In genomic region chr5:19264627-19265026, GRCm38 (mm10) we compare ENCODE assay signal across 10 mouse cellular contexts. TPM values are rescaled to one million over a fixed set of nuclear protein-coding genes. Genes with fewer than 3 reads are reported as not detected.
A peak's percentile ranks its signal among the peaks of the same experiment; 100 is the strongest.
DNase-seq lines count a peak whose midpoint lies in the region; ATAC-seq and TF ChIP-seq lines count a peak whose summit lies in the region.
"Had no signal": no experiment of that assay in that cellular context is flagged by ENCODE, and none has a peak within 500 bp of the region (broad histone marks: within the 10 kb centered on the region; RNA-seq: fewer than 3 reads in every experiment).

No protein-coding gene starts in this region.

- no peaks in the 10 kb centered on the region for H3K27me3 ChIP-seq in MEL (ENCODE audit: control insufficient read depth in 1 of 2, insufficient read depth in 2 of 2, low read length in 2 of 2)
- H3K27me3 ChIP-seq: forebrain, embryonic 13.5 days; limb, embryonic 15.5 days had no signal

- ATAC-seq in CD4-positive, CD25-positive, alpha-beta regulatory T cell, adult 4 months: no peak
- ATAC-seq: forebrain, embryonic 13.5 days had no signal

- no peak for TF ChIP-seq POLR2A in MEL (IDR thresholded peaks at IDR 0.05; ENCODE audit: control insufficient read depth in 1 of 2, insufficient read depth in 1 of 2, low read depth in 1 of 2, low read length in 2 of 2, poor library complexity in 1 of 2)

- H3K4me1 ChIP-seq in MEL (ENCODE audit: control insufficient read depth in 1 of 2, insufficient read depth in 2 of 2, low read length in 2 of 2): no peaks in the 10 kb centered on the region
- H3K4me1 ChIP-seq: forebrain, embryonic 13.5 days; limb, embryonic 15.5 days had no signal

- peak; percentile 25 to 27 (median 26); a peak in 3 of 6 replicates for TF ChIP-seq CTCF in MEL (IDR thresholded peaks at IDR 0.05 in 2 of 3, conservative IDR thresholded peaks at IDR 0.05 in 1 of 3; ENCODE audit: control insufficient read depth in 1 of 3, insufficient read depth in 1 of 3, low read depth in 2 of 3, low read length in 3 of 3, poor library complexity in 1 of 3, severe bottlenecking in 1 of 3)

- no peaks in the 10 kb centered on the region for H3K36me3 ChIP-seq in MEL (ENCODE audit: control insufficient read depth in 1 of 2, insufficient read depth in 2 of 2, low read length in 2 of 2)
- H3K36me3 ChIP-seq: limb, embryonic 15.5 days had no signal

- H3K27ac ChIP-seq in MEL (ENCODE audit: control insufficient read depth, low read depth, low read length): no peak overlapping the region
- H3K27ac ChIP-seq: forebrain, embryonic 13.5 days; limb, embryonic 15.5 days had no signal

- H3K9ac ChIP-seq in MEL (ENCODE audit: control insufficient read depth, low read depth, low read length, poor library complexity, severe bottlenecking): no peak overlapping the region
- H3K9ac ChIP-seq: forebrain, embryonic 13.5 days; limb, embryonic 15.5 days had no signal

- intact Hi-C loops in left cerebral cortex, postnatal 4 days (cut with DNase I): no loop called here
- intact Hi-C loops in left cerebral cortex, postnatal 25 days (cut with DNase I): no loop called here

- no peaks in the 10 kb centered on the region for H3K9me3 ChIP-seq in MEL (replicated peaks; ENCODE audit: insufficient read depth, low read length)
- H3K9me3 ChIP-seq: forebrain, embryonic 13.5 days; limb, embryonic 15.5 days had no signal

- TF ChIP-seq RAD21 in MEL (IDR thresholded peaks at IDR 0.05; ENCODE audit: low read depth, low read length): no peak; the same call in 1 of the 2 replicates

- no peak for TF ChIP-seq EP300 in MEL (IDR thresholded peaks at IDR 0.05; ENCODE audit: low read depth in 1 of 2, low read length in 2 of 2)

- H3K79me2 ChIP-seq in MEL (ENCODE audit: control insufficient read depth, insufficient read depth, low read length, poor library complexity): no peaks in the 10 kb centered on the region

- DNase-seq in cerebellum, postnatal 14 days: peak; percentile 24 to 35
- no peak for DNase-seq in cerebellum, adult 11 months
- peak; percentile 7 for DNase-seq in left cerebral cortex, postnatal 4 days
- DNase-seq in left cerebral cortex, postnatal 25 days (ENCODE audit: low spot score in 2 of 2): no peak
- DNase-seq in MEL (ENCODE audit: low read depth, low spot score): peak; percentile 9
- peak; percentile 1 for DNase-seq in kidney, postnatal 14 days
- no peak for DNase-seq in c-Kit-positive CD71-positive TER-119-positive erythroid progenitor cells, embryonic 14.5 days (ENCODE audit: low spot score)

- no peak overlapping the region for H3K4me3 ChIP-seq in MEL (ENCODE audit: control insufficient read depth in 1 of 2, insufficient read depth in 1 of 2, low read depth in 2 of 2, low read length in 2 of 2)
- H3K4me3 ChIP-seq: forebrain, embryonic 13.5 days; limb, embryonic 15.5 days had no signal

TF ChIP-seq in MEL, 35 proteins besides CTCF, POLR2A, EP300 and RAD21:
- TF ChIP-seq POLR2AphosphoS5 (IDR thresholded peaks at IDR 0.05; ENCODE audit: borderline replicate concordance, low read depth, low read length) (no peak), SMC3 (IDR thresholded peaks at IDR 0.05; ENCODE audit: low read depth, low read length) (peak; percentile 44)

RNA-seq across cellular contexts. Expression of gene Magi2, which starts 37.8 kb away (rescaled TPM):
- total RNA-seq in left cerebral cortex, postnatal 4 days (2021): 100 to 1,000 TPM; 102 to 118 TPM
- total RNA-seq in left cerebral cortex, postnatal 25 days (2021): 100 to 1,000 TPM; 118 to 120 TPM
- 0.39 and 0.46 TPM in 2 replicates for total RNA-seq in MEL (2012; rRNA removed)
- polyA plus RNA-seq in MEL (2012; ENCODE audit: insufficient read depth in 1 of 2, insufficient read length in 2 of 2, low read depth in 1 of 2, low replicate concordance in 2 of 2, missing spikeins in 1 of 2): under 1 TPM in 1 of 2 experiments, not detected in 1; 0.47 TPM
- under 1 TPM; 0.12 to 0.38 TPM for polyA plus RNA-seq in CD4-positive, CD25-positive, alpha-beta regulatory T cell, adult 4 months (2017; shearing (Covaris generic))

Comparison
In these comparisons a context has a peak if more than half of its experiments do, and no peak if none do; other contexts are left out.
1. DNase-seq: peak in cerebellum, postnatal 14 days (2 of 2), left cerebral cortex, postnatal 4 days (single experiment), MEL (single experiment) and kidney, postnatal 14 days (single experiment); none in cerebellum, adult 11 months (single experiment), left cerebral cortex, postnatal 25 days (0 of 2) and c-Kit-positive CD71-positive TER-119-positive erythroid progenitor cells, embryonic 14.5 days (single experiment).
2. RNA of gene Magi2, which starts 37.8 kb away (total RNA-seq): 118 to 120 TPM in left cerebral cortex, postnatal 25 days and 102 to 118 TPM in left cerebral cortex, postnatal 4 days; 0.39 to 0.46 TPM in MEL; every median in the first group is over 10 times any median in the second.